Mouse (Mus musculus) ES-Bruce4 (cell line): Measurements from ENCODE around the gene Ttc30a1.

ENCODE experiments used
- CTCF ChIP-seq: IDR thresholded peaks from one replicate; pipeline ENCODE4 v1.8.1; 2011; ENCODE audit warnings: low read depth, low read length
- EP300 ChIP-seq: IDR thresholded peaks from 2 replicates; pipeline ENCODE4 v1.6.1; 2011; ENCODE audit warnings: low read depth, low read length; ENCODE audit not compliant: insufficient read depth

DNA sequence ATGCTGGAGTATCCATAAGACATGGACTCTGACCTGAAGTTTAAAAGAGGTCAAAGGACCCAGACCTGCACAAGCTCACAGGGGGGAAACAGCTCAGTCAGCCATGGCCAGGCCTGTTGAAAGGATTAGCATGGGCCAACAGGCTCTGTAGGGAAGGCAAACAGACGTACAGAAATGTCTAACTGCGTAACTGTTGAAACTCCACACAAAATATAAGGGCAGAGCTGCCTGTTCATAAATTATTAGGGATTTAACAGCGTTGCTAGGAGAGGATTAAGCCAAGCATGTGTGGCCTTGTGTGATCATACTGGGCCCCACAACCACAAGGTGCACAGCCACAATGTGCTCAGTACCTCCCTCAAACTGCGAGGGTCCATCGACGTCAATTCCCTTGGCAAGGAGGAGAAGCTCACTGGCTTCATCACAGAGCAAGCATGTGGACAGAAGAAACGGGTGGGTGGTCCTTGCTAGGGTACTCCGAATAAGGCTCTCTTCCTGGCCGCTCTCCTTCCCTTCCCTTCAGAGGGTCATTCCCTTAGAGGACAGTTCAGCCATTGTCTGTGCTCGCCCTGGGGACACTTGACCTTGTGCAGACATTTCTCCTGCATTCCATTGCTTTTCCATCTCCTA, 18.4 kb downstream of the Ttc30a1 start:
- TF ChIP-seq CTCF (no peak), EP300 (no peak)
